Mouse (Mus musculus): ENCODE measurements at regions not wholly inside any gene's neighbourhood (a gene's known extent, or its start where the extent isn't known, plus 50 kb on each side); places are given as distances from the start of the nearest gene placed in this dataset.

DNA sequence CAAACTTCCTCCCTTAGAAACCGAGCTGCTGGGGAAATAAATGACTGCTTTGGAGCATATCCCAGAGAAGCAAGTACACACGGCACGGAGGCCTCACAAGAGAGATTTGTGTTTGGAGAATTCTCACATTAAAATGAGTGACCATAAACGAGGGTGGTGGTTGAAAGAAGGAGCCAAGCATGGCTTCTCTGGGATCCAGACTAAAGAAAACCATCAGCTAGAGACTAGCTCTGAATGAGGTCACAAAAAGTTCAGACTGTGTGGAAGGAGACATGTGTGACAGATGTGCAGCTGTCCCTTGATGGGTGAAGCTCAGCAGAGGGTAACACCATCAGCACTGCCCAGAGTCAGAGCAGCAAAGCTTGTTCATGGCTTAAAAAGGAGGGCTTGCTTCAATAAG is 89.4 kb upstream of the Tenm4 start:
- TF ChIP-seq EP300 (IDR thresholded peaks at IDR 0.05; ENCODE audit: insufficient read depth, low read depth, low read length): no peak
- TF ChIP-seq POLR2A (IDR thresholded peaks at IDR 0.05; ENCODE audit: insufficient read depth, low read depth, low read length): no peak
- TF ChIP-seq CTCF (IDR thresholded peaks at IDR 0.05): no peak
